Mouse (Mus musculus): ENCODE measurements around the gene Cnih2.

GRCm38 (mm10) chr19:5084834-5085144 is 13.5 kb downstream of the Cnih2 start:
- no peak for TF ChIP-seq POLR2A (IDR thresholded peaks at IDR 0.05; ENCODE audit: insufficient read depth, low read depth, low read length)
- TF ChIP-seq CTCF (IDR thresholded peaks at IDR 0.05; ENCODE audit: insufficient read depth, low read depth, low read length): no peak
